Comparison of ENCODE assay signal across 32 mouse cellular contexts in genomic region chr16:55841506-55841905, GRCm38 (mm10).
"Had no signal": no experiment of that assay in that cellular context is flagged by ENCODE, and none has a peak within 500 bp of the region (broad histone marks: within the 10 kb centered on the region; RNA-seq: fewer than 3 reads in every experiment).

No protein-coding gene starts in this region.

- H3K4me2 ChIP-seq: limb, embryonic 12.5 days; limb, embryonic 13.5 days; limb, embryonic 15.5 days; liver, embryonic 12.5 days; liver, embryonic 13.5 days; liver, embryonic 15.5 days; lung, embryonic 14.5 days; lung, embryonic 15.5 days; midbrain, embryonic 11.5 days; midbrain, embryonic 12.5 days; midbrain, embryonic 13.5 days; midbrain, embryonic 15.5 days; neural tube, embryonic 12.5 days had no signal

- DNase-seq: left cerebral cortex, postnatal 4 days; liver; liver, embryonic 13.5 days; liver, postnatal 0 days; lung, adult 18-20 months; lung, adult 2 months; lung, embryonic 14.5 days; lung, postnatal 10 days; lung, postnatal 14 days; lung, postnatal 36 days; lung, postnatal 4 days; midbrain, embryonic 14.5 days had no signal

- H3K9ac ChIP-seq: limb, embryonic 12.5 days; limb, embryonic 13.5 days; limb, embryonic 15.5 days; liver, embryonic 12.5 days; liver, embryonic 13.5 days; liver, embryonic 14.5 days; liver, embryonic 15.5 days; liver, postnatal 0 days; lung, embryonic 14.5 days; lung, embryonic 15.5 days; midbrain, embryonic 12.5 days; midbrain, embryonic 13.5 days; midbrain, embryonic 15.5 days; neural tube, embryonic 12.5 days had no signal

- H3K9me3 ChIP-seq: limb, embryonic 10.5 days; limb, embryonic 15.5 days; liver, embryonic 12.5 days; liver, embryonic 13.5 days; liver, embryonic 15.5 days; lung, embryonic 15.5 days; midbrain, embryonic 12.5 days; midbrain, embryonic 13.5 days; midbrain, embryonic 15.5 days had no signal

- ATAC-seq: liver, embryonic 12.5 days; liver, postnatal 0 days; lung, postnatal 0 days; midbrain, embryonic 13.5 days; midbrain, embryonic 15.5 days; midbrain, embryonic 16.5 days had no signal

- H3K27ac ChIP-seq: left cerebral cortex, adult 2 months; limb, embryonic 10.5 days; limb, embryonic 12.5 days; limb, embryonic 13.5 days; limb, embryonic 15.5 days; liver, embryonic 12.5 days; liver, embryonic 13.5 days; liver, embryonic 14.5 days; liver, embryonic 15.5 days; lung, embryonic 15.5 days; macrophage; midbrain, embryonic 10.5 days; midbrain, embryonic 12.5 days; midbrain, embryonic 13.5 days; midbrain, embryonic 15.5 days; neural tube, embryonic 12.5 days had no signal

- H3K4me3 ChIP-seq: left cerebral cortex, adult 2 months; limb, embryonic 10.5 days; limb, embryonic 12.5 days; limb, embryonic 13.5 days; limb, embryonic 15.5 days; liver, embryonic 12.5 days; liver, embryonic 13.5 days; liver, embryonic 15.5 days; lung, embryonic 15.5 days; megakaryocyte, embryonic 14.5 days; midbrain, embryonic 10.5 days; midbrain, embryonic 12.5 days; midbrain, embryonic 13.5 days; midbrain, embryonic 15.5 days; myocyte; neural tube, embryonic 12.5 days had no signal

- H3K27me3 ChIP-seq: limb, embryonic 12.5 days; limb, embryonic 13.5 days; limb, embryonic 15.5 days; liver, embryonic 12.5 days; liver, embryonic 13.5 days; liver, embryonic 15.5 days; lung, embryonic 15.5 days; megakaryocyte, embryonic 14.5 days; midbrain, embryonic 12.5 days; midbrain, embryonic 13.5 days; midbrain, embryonic 15.5 days; neural tube, embryonic 12.5 days had no signal

- H3K4me1 ChIP-seq: limb, embryonic 12.5 days; lung, embryonic 15.5 days had no signal
